Mouse (Mus musculus) C2C12 (cell line): ENCODE measurements around the gene Kdm5b.

ENCODE experiments used
- CTCF ChIP-seq: IDR thresholded peaks from one replicate; pipeline ENCODE4 v1.5.1; 2011; ENCODE audit not compliant: control insufficient read depth, insufficient read depth, insufficient read length
- USF1 ChIP-seq: IDR thresholded peaks from one replicate; pipeline ENCODE4 v1.6.1; 2011; ENCODE audit warnings: low read depth, mild to moderate bottlenecking, control low read depth, moderate library complexity

DNA sequence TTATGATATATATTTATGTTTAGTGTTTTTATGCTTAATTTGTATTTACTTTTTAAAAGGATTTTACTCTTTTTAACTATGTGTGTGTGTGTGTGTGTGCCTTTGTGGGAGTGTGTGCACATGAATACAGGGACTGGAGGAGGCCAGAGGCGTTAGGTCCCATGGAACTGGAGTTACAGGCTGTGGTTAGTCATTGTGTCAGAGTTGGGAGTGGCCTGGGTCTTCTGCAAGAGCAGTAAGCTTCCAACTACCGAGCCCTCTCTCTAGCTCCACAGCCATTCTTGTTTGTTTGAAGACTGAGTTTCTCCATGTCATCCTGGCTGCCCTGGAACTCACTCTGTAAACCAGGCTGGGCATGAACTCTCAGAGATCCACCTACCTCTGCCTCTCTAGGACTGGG is 37.6 kb upstream of the Kdm5b start:
- no peak for TF ChIP-seq CTCF
- no peak for TF ChIP-seq USF1
